Mouse (Mus musculus) thymus, postnatal 25 days (tissue): ENCODE data around the gene Trappc6a.

Experiments used
- DNase-seq: peaks from one replicate; pipeline ENCODE4 v3.0.0; 2022

Trappc6a gene

GRCm38 (mm10) chr7:19508150-19508923 is at the start of gene Trappc6a, which contains the start of gene Bloc1s3:
TSS of gene Trappc6a (plus strand) at chr7:19508395.
TSS of gene Bloc1s3 (minus strand) at chr7:19508367.
- DNase-seq: peak; percentile 95

GRCm38 (mm10) chr7:19458591-19459111 is 49.5 kb upstream of the Trappc6a start, which contains the start of gene Mark4:
TSS of gene Mark4 (minus strand) at chr7:19458821.
- DNase-seq: peak; percentile 77

- no peak for DNase-seq
Measured at GRCm38 (mm10) chr7:19459144-19459870, 48.9 kb upstream of the Trappc6a start.

GRCm38 (mm10) chr7:19460500-19460899 is 47.7 kb upstream of the Trappc6a start:
- DNase-seq: no peak

GRCm38 (mm10) chr7:19461488-19461887 is 46.7 kb upstream of the Trappc6a start:
- DNase-seq: peak; percentile 68

- no peak for DNase-seq
Measured at GRCm38 (mm10) chr7:19462443-19462842, 45.8 kb upstream of the Trappc6a start.

GRCm38 (mm10) chr7:19462884-19463381 is 45.3 kb upstream of the Trappc6a start, which contains the start of gene Exoc3l2:
TSS of gene Exoc3l2 (plus strand) at chr7:19463331.
- no peak for DNase-seq

- DNase-seq: no peak
Measured at GRCm38 (mm10) chr7:19464367-19465307, 43.6 kb upstream of the Trappc6a start.

GRCm38 (mm10) chr7:19466602-19467145 is 41.5 kb upstream of the Trappc6a start:
- no peak for DNase-seq

GRCm38 (mm10) chr7:19467638-19468037 is 40.6 kb upstream of the Trappc6a start:
- DNase-seq: no peak

- no peak for DNase-seq
Measured at GRCm38 (mm10) chr7:19468279-19468678, 39.9 kb upstream of the Trappc6a start.

GRCm38 (mm10) chr7:19469404-19469803 is 38.8 kb upstream of the Trappc6a start:
- DNase-seq: no peak

- DNase-seq: no peak
Measured at GRCm38 (mm10) chr7:19470308-19470707, 37.9 kb upstream of the Trappc6a start.

- no peak for DNase-seq
Measured at GRCm38 (mm10) chr7:19472403-19472802, 35.8 kb upstream of the Trappc6a start.

- DNase-seq: peak; percentile 41
Measured at GRCm38 (mm10) chr7:19473875-19474443, 34.2 kb upstream of the Trappc6a start.

- DNase-seq: no peak
Measured at GRCm38 (mm10) chr7:19477084-19477483, 31.1 kb upstream of the Trappc6a start.

- no peak for DNase-seq
Measured at GRCm38 (mm10) chr7:19477624-19478384, 30.4 kb upstream of the Trappc6a start.

GRCm38 (mm10) chr7:19483281-19483680 is 24.9 kb upstream of the Trappc6a start:
- DNase-seq: no peak

GRCm38 (mm10) chr7:19485488-19485887 is 22.7 kb upstream of the Trappc6a start:
- DNase-seq: no peak

GRCm38 (mm10) chr7:19486549-19486948 is 21.6 kb upstream of the Trappc6a start:
- no peak for DNase-seq

- DNase-seq: no peak
Measured at GRCm38 (mm10) chr7:19489525-19489924, 18.7 kb upstream of the Trappc6a start.
